Mouse (Mus musculus): ENCODE results near the gene Hdac10.

GRCm38 (mm10) chr15:89125351-89125750, 3.1 kb downstream of the Hdac10 start:
- TF ChIP-seq POLR2A (IDR thresholded peaks at IDR 0.05; ENCODE audit: low read depth, low read length) (no peak), CTCF (IDR thresholded peaks at IDR 0.05; ENCODE audit: extremely low read depth, insufficient read length, insufficient replicate concordance, low read depth, low read length) (no peak)

Data from small intestine, adult 2 months (tissue).